ENCODE assay signal across 19 mouse cellular contexts in the genomic region with DNA sequence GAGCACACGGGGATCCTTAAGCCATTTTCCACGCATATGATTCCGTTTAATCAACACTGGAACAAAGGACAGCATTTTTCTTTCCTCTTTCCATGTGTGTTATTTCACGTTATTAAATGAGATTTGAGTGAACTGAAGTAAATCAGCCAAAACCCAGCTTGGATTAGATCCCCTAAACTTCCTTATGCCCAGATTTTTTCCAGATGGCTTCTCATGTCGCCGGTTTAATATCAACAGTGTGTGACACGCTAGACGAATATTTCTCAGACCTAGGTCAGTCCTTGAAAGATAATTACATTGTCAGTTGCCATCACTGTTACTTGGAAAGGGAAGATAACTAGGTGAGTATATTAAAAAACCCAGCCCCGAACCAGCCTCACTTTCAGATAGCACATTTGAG.
DNase-seq lines count a peak whose midpoint lies in the region; ATAC-seq and TF ChIP-seq lines count a peak whose summit lies in the region.
"Had no signal": no experiment of that assay in that cellular context is flagged by ENCODE, and none has a peak within 500 bp of the region (broad histone marks: within the 10 kb centered on the region; RNA-seq: fewer than 3 reads in every experiment).

No protein-coding gene starts in this region.

- H3K9ac ChIP-seq in embryonic facial prominence, embryonic 13.5 days: no peak overlapping the region
- H3K9ac ChIP-seq in limb, embryonic 14.5 days (ENCODE audit: low read depth, low read length, severe bottlenecking): no peak overlapping the region
- no peak overlapping the region for H3K9ac ChIP-seq in intestine, postnatal 0 days (ENCODE audit: low read depth, low read length)
- H3K9ac ChIP-seq: heart, embryonic 12.5 days; hindbrain, embryonic 15.5 days; liver, embryonic 13.5 days had no signal

- no peak overlapping the region for H3K27ac ChIP-seq in gastrocnemius, adult 2 months
- no peak overlapping the region; the same call in 1 of the 2 replicates for H3K27ac ChIP-seq in embryonic facial prominence, embryonic 13.5 days
- H3K27ac ChIP-seq in limb, embryonic 14.5 days (replicated peaks; ENCODE audit: low read depth, low read length): no peak overlapping the region
- H3K27ac ChIP-seq in intestine, postnatal 0 days (ENCODE audit: low read depth, low read length): no peak overlapping the region
- H3K27ac ChIP-seq: hindbrain, embryonic 15.5 days; liver, embryonic 13.5 days had no signal

- WGBS in embryonic facial prominence, embryonic 13.5 days: 22% methylated on average over 9 of the region's 9 CpGs
- 29% methylated on average over 9 of the region's 9 CpGs for WGBS in limb, embryonic 14.5 days
- WGBS in intestine, postnatal 0 days: 62% methylated on average over 9 of the region's 9 CpGs

- TF ChIP-seq CTCF in gastrocnemius, adult 2 months (IDR thresholded peaks at IDR 0.05): no peak
- TF ChIP-seq CTCF in brain, embryonic 14.5 days (IDR thresholded peaks at IDR 0.05; ENCODE audit: borderline replicate concordance, extremely low read depth, insufficient read depth, insufficient read length): no peak
- no peak for TF ChIP-seq CTCF in intestine, postnatal 0 days (IDR thresholded peaks at IDR 0.05; ENCODE audit: low read depth)

- peaks cover 21% of the 10 kb centered on the region for H3K4me1 ChIP-seq in embryonic facial prominence, embryonic 13.5 days
- 0 out of 2 replicates have a peak, but pooled peaks cover 3% of the 10 kb centered on the region for H3K4me1 ChIP-seq in limb, embryonic 14.5 days (ENCODE audit: control insufficient read depth, insufficient read depth, low read length)
- no peaks in the 10 kb centered on the region for H3K4me1 ChIP-seq in intestine, postnatal 0 days (replicated peaks; ENCODE audit: control insufficient read depth, insufficient read depth, low read length)
- H3K4me1 ChIP-seq: hindbrain, embryonic 15.5 days; liver, embryonic 13.5 days had no signal

- no peaks in the 10 kb centered on the region for H3K36me3 ChIP-seq in embryonic facial prominence, embryonic 13.5 days
- no peaks in the 10 kb centered on the region for H3K36me3 ChIP-seq in limb, embryonic 14.5 days (ENCODE audit: control insufficient read depth, insufficient read depth, low read length)
- no peaks in the 10 kb centered on the region for H3K36me3 ChIP-seq in intestine, postnatal 0 days (ENCODE audit: control insufficient read depth, insufficient read depth)
- H3K36me3 ChIP-seq: heart, embryonic 12.5 days; hindbrain, embryonic 15.5 days; liver, embryonic 13.5 days had no signal

- H3K4me3 ChIP-seq in gastrocnemius, adult 2 months: peak overlapping the region; percentile 36
- no peak overlapping the region for H3K4me3 ChIP-seq in embryonic facial prominence, embryonic 13.5 days
- no peak overlapping the region for H3K4me3 ChIP-seq in limb, embryonic 14.5 days (replicated peaks; ENCODE audit: low read length)
- no peak overlapping the region for H3K4me3 ChIP-seq in intestine, postnatal 0 days (ENCODE audit: low read depth, low read length)
- H3K4me3 ChIP-seq: erythroblast, embryonic 14.5 days; heart, embryonic 12.5 days; hindbrain, embryonic 15.5 days; liver, embryonic 13.5 days had no signal

- no peak for DNase-seq in gastrocnemius, adult 2 months
- no peak for DNase-seq in gastrocnemius, postnatal 14 days
- peak; percentile 59 for DNase-seq in brain, embryonic 14.5 days (ENCODE audit: low read depth)
- peak; percentile 31 for DNase-seq in limb, embryonic 14.5 days (ENCODE audit: low spot score)
- no peak for DNase-seq in kidney, adult 11 months
- DNase-seq: adrenal gland, postnatal 14 days; cerebellum, adult 18-20 months; kidney, adult 18-20 months; kidney, postnatal 14 days; liver, embryonic 13.5 days; thymus, adult 2 months had no signal

- no peaks in the 10 kb centered on the region for H3K27me3 ChIP-seq in embryonic facial prominence, embryonic 13.5 days
- no peaks in the 10 kb centered on the region for H3K27me3 ChIP-seq in limb, embryonic 14.5 days (ENCODE audit: control insufficient read depth, insufficient read depth, low read length)
- no peaks in the 10 kb centered on the region for H3K27me3 ChIP-seq in intestine, postnatal 0 days (replicated peaks; ENCODE audit: control insufficient read depth, insufficient read depth, low read length)
- H3K27me3 ChIP-seq: heart, embryonic 12.5 days; hindbrain, embryonic 15.5 days; liver, embryonic 13.5 days had no signal

- H3K4me2 ChIP-seq in embryonic facial prominence, embryonic 13.5 days: 0 out of 2 replicates have a peak overlapping the region, but pooled peaks have one; percentile 7
- peak overlapping the region; percentile 17; the same call in 1 of the 2 replicates for H3K4me2 ChIP-seq in limb, embryonic 14.5 days (replicated peaks; ENCODE audit: low read depth, low read length, severe bottlenecking)
- no peak overlapping the region for H3K4me2 ChIP-seq in intestine, postnatal 0 days (replicated peaks; ENCODE audit: low read depth)
- H3K4me2 ChIP-seq: heart, embryonic 12.5 days; hindbrain, embryonic 15.5 days; liver, embryonic 13.5 days had no signal

- H3K9me3 ChIP-seq in embryonic facial prominence, embryonic 13.5 days: no peaks in the 10 kb centered on the region
- H3K9me3 ChIP-seq in limb, embryonic 14.5 days (ENCODE audit: control insufficient read depth, low read length): no peaks in the 10 kb centered on the region
- no peaks in the 10 kb centered on the region for H3K9me3 ChIP-seq in intestine, postnatal 0 days (ENCODE audit: control insufficient read depth)
- H3K9me3 ChIP-seq: heart, embryonic 12.5 days; hindbrain, embryonic 15.5 days; liver, embryonic 13.5 days had no signal

- intact Hi-C loops in gastrocnemius, adult 2 months (cut with DNase I): no loop called here
- intact Hi-C loops in gastrocnemius, postnatal 14 days (cut with DNase I; ENCODE audit: low total_unique reads): no loop called here

- no peak for TF ChIP-seq POLR2A in brain, embryonic 14.5 days (IDR thresholded peaks at IDR 0.05; ENCODE audit: borderline replicate concordance, extremely low read depth, insufficient read depth, insufficient read length, poor library complexity, severe bottlenecking)
- no peak for TF ChIP-seq POLR2A in limb, embryonic 14.5 days (IDR thresholded peaks at IDR 0.05; ENCODE audit: borderline replicate concordance, extremely low read depth, insufficient read depth, insufficient read length)

- ATAC-seq in embryonic facial prominence, embryonic 13.5 days (ENCODE audit: insufficient number of reproducible peaks, insufficient read depth, low FRiP score, low TSS enrichment, low read depth): no peak
- ATAC-seq in limb, embryonic 14.5 days (ENCODE audit: low FRiP score, low read depth): no peak
- no peak for ATAC-seq in intestine, postnatal 0 days
- ATAC-seq: activated CD4-positive, CD25-positive, alpha-beta regulatory T cell, adult 4 months; midbrain, embryonic 16.5 days; Patski had no signal

Comparison
In these comparisons a context has a peak if more than half of its experiments do, and no peak if none do; other contexts are left out.
1. DNase-seq: peak in brain, embryonic 14.5 days (single experiment) and limb, embryonic 14.5 days (single experiment); none in gastrocnemius, adult 2 months (single experiment), gastrocnemius, postnatal 14 days (single experiment) and kidney, adult 11 months (single experiment).